Mouse (Mus musculus): ENCODE data around the gene Clec3b.

Gene Clec3b

DNA sequence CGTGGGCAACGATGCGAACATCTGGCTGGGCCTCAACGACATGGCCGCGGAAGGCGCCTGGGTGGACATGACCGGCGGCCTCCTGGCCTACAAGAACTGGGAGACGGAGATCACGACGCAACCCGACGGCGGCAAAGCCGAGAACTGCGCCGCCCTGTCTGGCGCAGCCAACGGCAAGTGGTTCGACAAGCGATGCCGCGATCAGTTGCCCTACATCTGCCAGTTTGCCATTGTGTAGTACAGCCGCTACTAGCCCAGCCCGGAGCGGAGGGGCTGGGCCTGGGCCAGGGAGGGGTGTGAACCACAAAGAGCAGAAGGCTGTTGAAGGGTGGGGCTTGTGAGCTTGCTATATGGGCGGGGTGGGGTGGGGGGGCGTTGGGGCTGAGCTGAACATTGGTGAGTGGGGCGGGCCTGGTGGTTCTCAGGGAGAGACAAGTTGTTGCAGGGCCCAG is 6.2 kb downstream of the Clec3b start:
- DNase-seq = peak; percentile 30 to 40

DNA sequence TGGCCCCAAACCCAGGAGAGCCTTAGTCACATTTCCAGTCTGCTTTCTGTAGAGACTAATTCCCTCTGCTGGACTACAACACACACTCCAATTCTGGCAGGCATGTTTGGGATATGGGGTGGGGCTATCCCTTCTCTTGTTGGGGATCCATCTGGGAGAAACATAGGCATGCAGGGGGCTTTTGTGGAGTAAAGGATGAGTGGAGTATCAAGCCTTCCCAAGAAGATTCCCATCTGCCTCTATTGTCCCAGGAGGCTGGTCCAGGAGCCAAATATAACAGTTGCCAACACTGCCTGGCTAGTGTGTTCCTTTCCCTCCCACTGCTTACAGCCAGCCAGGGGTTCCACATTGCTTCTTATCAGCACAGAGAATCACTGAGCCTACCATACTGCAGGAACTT is 7.0 kb downstream of the Clec3b start:
- no peak for DNase-seq

DNA sequence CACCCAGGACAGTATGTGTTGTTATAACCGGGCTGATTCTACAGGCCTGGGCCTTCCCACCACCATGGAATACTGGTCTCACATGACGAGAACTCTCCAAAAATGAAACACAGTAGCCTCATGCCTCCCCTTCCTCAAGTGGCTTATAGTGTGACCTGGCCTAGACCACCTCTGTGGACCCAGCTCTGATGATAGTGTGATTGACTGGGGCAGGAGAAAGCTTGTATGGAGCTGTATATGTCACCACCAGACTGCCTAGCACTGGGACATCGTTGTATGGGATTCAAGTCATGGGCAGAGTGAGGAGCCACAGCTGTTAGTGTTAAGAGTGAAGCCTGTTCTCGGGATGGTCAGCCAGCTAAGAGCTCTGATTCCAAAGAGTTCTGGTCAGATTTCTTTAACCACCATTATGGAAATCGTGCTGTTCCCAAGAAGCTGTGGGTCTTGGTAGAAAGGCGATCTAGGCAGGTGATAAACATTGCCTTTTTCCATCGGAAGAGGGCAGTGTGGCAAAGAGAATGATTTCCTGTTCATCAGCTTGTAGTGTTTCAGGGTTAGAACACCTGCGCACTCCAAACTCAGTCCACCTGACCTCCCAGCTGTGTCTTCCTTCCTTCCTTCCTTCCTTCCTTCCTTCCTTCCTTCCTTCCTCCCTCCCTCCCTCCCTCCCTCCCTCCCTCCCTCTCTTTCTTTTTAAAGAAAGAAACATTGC is 7.5 kb downstream of the Clec3b start:
- DNase-seq = peak; percentile 39 to 52

DNA sequence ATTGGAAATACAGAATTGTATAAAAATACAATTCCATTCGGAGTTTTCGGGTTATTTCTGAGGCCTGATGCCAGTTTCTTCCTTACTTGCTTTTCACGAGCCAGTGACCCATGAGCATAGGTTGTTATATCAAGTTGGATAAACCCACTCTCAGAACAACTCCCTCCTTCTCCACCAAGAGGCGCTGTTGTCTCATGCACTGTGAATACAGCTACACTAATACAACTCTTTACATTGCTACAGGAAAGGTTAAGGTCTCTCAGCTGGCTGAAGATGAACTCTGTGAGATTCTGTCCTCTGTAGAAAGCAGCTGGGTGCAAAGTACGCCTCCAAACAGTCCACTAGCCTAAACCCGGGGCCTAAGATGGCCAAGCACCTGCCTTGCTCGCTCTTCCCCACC is 8.6 kb downstream of the Clec3b start:
- peak; percentile 63 to 88 for DNase-seq

DNA sequence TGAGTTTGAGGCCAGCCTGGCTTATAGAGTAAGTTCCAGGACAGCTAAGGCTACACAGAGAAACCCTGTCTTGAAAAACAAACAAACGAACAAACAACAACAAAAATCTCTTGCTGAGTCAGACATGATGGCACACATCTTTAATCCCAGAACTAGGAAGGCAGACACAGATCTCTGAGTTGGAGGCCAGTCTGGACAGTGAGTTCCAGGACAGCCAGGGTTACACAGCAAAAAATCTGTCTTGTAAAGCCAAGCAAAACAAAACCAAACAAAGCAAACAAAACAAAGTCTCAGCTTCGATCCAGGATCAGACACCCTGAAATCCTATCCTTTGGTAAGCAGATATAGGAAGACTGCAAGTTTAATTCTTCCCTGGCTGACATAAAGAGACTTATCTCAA is 11.0 kb downstream of the Clec3b start:
- DNase-seq = no peak

DNA sequence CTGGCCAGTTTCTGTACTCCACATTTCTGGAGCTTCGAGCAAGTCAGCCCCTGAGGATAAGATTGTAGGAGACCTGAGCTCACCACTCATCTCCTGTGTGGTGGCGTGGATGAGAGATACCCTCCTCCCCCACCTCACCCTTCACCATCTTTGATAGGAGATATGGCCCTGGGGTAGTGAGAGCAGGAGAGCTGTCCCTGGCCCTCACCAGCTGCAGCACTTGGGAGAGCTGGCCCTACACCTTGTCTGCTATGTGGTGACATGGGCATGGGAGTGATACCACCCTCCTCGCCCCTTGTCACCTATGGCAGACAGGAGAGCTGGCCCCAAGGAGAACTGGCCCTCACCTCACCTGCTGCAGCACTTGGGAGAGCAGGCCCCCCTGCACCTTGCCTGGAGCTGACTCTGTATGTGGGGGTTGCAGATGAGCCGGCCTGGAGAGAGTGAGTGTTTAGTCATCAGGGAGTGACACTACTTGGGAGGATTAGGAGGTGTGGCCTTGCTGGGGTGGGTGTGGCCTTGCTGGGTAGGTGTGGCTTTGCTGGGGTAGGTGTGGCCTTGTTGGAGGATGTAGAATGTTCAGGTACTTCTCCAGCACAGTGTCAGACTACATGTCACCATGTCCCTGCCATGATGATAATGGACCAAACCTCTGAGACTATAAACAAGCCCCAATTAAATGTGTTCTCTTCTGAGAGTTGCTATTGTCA is 12.4 kb downstream of the Clec3b start:
- no peak for DNase-seq

DNA sequence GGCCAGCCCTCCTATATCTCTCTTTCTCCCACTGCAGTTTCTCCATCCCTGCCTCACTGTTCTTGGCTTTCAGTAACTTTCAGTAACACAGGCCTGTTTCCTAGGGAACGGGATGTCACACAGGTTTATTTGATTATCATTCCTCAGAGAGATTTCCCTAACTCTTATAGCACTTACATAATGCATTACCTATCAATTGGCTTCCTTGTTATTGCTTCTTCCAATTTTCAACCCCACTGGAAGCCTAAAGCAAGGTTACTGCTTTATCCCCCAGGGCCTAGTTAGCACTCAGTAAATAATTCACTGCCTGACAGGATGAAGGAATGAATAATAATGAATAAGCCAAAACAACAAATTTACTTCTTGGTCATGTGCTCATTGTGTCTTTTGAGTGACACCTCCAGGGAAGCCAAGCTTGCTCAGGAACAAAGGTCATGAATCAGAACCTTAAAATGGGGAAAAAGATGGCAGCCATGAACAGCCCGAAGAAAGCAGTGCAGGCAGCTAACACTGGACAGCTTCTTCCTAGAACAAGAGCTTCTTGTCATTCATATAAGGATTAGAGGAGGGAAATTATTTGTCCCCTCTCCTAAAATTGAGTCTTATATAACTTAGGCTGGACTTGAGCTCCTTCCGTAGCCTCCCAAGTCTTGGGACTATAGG is 15.2 kb downstream of the Clec3b start:
- DNase-seq = peak; percentile 52 to 69

- DNase-seq = no peak
These were observed 23.0 kb downstream of the Clec3b start for GRCm38 (mm10) chr9:123173760-123174159.

DNA sequence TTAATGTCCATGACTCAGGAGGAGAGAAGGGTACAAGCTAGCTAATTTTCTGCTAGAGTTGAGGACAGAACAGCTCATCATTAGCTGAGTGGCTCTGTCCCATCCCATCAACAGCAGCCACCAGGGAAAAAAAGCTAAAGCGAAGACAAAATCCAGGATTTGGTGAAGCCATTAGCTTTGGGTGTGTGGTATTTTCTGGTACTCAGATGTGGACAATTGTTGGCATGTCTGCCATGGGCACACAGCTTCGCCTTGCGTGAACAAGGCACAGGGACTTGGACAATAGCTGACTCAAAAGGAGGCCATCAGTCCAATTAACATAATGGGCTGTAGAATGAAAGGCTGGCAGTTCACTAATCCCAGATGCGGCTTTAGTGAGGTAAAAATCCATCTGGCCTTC is 23.6 kb downstream of the Clec3b start:
- DNase-seq = no peak

DNA sequence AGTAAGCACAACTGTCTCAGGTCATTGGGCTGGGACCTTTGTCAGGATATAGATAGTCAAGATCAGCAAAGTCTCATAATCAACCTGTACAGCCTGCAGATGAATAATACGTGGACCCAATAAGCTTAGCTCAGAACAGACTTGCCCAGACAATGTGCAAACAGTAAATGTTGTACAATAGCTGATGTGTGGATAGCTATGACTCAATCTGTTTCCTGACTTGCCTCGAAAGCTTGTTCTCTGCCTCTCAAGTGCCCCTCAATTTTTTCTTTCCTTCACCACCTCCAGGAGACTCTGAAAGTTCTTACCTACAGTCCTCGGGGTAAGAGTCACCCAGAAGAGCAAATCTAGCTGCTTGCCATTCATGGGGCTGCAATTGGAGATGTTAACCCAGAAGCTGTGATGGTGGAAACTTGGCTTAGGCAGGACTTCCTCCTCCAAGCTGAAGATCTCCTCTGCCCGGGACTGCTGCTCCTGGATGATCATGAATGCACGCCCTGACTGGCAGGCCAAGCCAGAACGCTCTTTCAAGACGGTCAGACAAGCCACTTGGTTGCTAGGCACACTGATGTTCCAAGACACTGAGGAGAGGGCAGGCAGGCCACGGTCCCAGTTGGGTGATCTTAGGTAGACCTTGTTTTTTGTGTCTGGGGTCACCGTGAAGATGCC is 26.8 kb downstream of the Clec3b start:
- no peak for DNase-seq

DNA sequence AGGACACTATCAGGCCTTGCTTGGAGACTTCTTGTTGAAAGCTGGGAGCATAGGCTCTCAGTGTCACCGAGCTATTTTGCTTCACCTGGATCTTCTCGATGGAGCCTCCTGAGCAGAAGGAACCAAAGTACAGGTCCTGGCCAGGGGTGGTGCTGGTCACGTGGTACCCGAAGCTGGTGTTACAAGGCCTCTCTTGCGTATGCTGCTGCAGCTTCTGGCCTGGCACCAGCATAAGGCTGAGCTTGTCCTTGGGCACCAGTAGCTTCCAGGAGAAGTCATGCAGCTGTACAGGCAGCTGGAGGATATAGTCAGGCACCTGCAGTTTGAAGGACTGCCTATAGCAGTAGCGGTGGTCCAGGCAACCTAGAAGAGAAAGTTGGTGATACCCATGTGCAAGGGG is 29.3 kb downstream of the Clec3b start:
- peak; percentile 55 to 65 for DNase-seq

GRCm38 (mm10) chr9:123183226-123183625 is 32.5 kb downstream of the Clec3b start:
- peak; percentile 81 to 87 for DNase-seq

GRCm38 (mm10) chr9:123185546-123185945 is 34.8 kb downstream of the Clec3b start:
- no peak for DNase-seq

GRCm38 (mm10) chr9:123186151-123186550 is 35.4 kb downstream of the Clec3b start:
- DNase-seq = no peak

DNA sequence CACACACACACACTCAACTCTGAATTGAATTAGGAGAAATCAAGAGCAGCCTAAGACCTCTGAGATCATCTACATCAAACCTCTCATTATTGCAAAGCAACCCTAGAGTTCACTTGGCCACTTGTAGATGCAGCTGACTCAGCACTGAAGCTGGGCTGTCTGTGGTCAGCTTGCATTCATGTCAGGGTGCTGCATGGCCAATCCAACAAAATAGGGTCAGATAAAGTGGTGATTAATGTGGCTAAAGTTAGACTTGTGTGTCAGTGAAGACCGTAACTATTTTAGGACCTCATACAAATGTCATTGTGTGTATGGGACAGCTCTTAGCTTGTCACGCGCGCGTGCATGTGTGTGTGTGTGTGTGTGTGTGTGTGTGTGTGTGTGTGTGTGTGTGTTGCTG is 36.8 kb downstream of the Clec3b start:
- no peak for DNase-seq

GRCm38 (mm10) chr9:123188271-123188670 is 37.5 kb downstream of the Clec3b start:
- DNase-seq = no peak

DNA sequence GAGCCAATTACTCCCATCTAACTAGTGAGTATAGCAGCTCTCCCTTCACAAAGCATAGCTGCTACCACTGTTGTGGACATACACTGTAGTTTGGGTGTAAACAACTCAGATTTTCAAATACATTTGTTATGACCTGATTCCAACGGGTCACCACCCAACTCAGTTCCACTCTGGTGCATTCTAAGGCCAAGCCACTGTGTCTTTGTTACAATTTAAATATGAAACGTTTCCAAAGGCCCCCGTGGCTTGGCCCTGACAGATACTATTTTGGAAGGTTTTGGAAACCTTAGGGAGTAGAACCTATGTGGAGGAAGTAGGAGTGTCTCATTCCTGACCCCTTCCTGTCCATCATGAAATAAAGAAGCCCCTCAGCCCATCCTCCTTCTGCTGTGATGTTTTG is 49.4 kb downstream of the Clec3b start:
- DNase-seq = peak; percentile 37 to 63

DNA sequence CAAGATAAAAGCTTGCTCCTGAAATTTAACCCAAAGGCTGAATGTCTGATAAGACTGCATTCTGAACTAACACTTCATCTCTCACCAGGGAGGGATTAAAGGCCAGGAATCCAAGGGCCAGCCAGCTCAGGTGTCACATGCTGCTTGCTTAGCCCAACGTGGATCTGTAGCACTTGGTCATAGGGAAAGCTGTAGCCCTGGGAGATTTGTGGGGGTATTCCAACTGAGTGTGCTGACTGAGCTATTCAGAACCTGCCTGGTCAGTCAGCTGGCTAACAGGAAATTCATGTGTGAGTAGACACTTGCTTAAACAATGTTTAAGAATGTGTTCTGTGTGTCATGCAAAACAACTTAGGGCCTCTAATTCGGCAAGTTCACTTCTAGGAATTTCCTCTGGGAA is 55.8 kb downstream of the Clec3b start:
- peak; percentile 46 to 69 for DNase-seq

GRCm38 (mm10) chr9:123206948-123207347 is 56.2 kb downstream of the Clec3b start:
- DNase-seq = peak; percentile 77 to 85
